Mouse (Mus musculus): ENCODE results near the gene Ubtd2. TPM values are rescaled to one million over a fixed set of nuclear protein-coding genes. Genes with fewer than 3 reads are reported as not detected.

Ubtd2 gene
- polyA plus RNA-seq, 1 experiment from 2014 or later = 46.7 TPM

DNA sequence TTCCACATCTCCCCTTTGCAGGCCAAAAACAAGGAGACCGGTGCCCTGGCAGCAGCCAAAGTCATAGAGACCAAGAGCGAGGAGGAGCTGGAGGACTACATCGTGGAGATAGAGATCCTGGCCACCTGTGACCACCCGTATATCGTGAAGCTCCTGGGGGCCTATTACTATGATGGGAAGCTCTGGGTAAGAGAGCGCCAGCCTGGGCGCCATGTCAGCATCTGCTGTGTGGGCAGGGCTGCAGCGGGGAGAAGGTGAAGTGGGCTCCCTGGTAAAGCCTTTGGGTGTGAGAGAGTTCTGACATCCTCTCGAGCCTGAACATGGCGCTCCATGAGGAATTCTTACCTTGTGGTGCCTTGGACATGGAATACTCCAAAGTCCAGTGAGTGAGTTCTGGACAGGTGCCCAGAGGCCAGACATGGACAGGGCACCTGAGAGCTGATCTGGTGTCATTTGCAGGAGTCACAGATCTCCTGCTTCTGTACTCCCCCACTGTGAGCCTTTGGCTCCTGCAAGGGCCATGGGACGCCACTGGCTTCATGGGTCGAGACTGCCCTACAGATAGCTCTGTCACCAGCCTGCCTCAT lies 100.0 kb downstream of the Ubtd2 start:
- H3K9me3 ChIP-seq = no peaks in the 10 kb centered on the region
- no peaks in the 10 kb centered on the region for H3K27me3 ChIP-seq (ENCODE audit: insufficient read depth, poor library complexity, severe bottlenecking)
- no peaks in the 10 kb centered on the region for H3K36me3 ChIP-seq
- H3K4me3 ChIP-seq = no peak overlapping the region
- WGBS = 86% methylated on average over 12 of the region's 12 CpGs
- DNase-seq (ENCODE audit: low spot score) = no peak
- no peak overlapping the region for H3K27ac ChIP-seq
- peaks cover 45% of the 10 kb centered on the region for H3K4me1 ChIP-seq

GRCm38 (mm10) chr11:32556333-32556990 lies 101.3 kb downstream of the Ubtd2 start:
- no peak for DNase-seq (ENCODE audit: low spot score)
- Histone ChIP-seq H3K9me3 (no peaks in the 10 kb centered on the region), H3K36me3 (no peaks in the 10 kb centered on the region), H3K27me3 (ENCODE audit: insufficient read depth, poor library complexity, severe bottlenecking) (no peaks in the 10 kb centered on the region), H3K4me3 (no peak overlapping the region), H3K27ac (no peak overlapping the region), H3K4me1 (peaks cover 45% of the 10 kb centered on the region)
- 78% methylated on average over 10 of the region's 10 CpGs for WGBS

GRCm38 (mm10) chr11:32558026-32558425 lies 102.9 kb downstream of the Ubtd2 start:
- Histone ChIP-seq H3K4me1 (peaks cover 35% of the 10 kb centered on the region), H3K4me3 (no peak overlapping the region), H3K27me3 (ENCODE audit: insufficient read depth, poor library complexity, severe bottlenecking) (no peaks in the 10 kb centered on the region), H3K36me3 (no peaks in the 10 kb centered on the region), H3K27ac (no peak overlapping the region), H3K9me3 (no peaks in the 10 kb centered on the region)
- DNase-seq (ENCODE audit: low spot score) = no peak
- WGBS = 95% methylated on average over 4 of the region's 4 CpGs

DNA sequence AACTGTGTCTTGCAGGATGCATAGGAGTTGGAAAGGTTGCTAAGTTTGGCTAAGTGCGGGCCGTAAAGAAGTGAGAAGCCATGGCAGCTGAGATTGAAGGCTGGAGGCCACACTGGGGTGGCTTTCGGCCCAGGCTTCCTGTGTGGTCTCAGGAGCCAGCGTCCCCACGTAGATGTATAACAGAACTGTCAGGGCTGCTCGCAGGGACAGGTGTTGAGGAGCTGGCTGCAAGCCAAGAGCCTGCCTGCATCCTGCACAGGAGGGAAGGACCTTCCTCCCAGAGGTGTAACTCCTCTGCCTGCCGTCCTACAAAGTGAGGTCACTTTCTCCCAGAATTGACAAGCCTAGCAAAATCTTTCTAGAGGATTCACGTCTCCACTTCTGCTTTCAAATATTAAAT lies 103.5 kb downstream of the Ubtd2 start:
- Histone ChIP-seq H3K4me1 (peaks cover 32% of the 10 kb centered on the region), H3K27ac (no peak overlapping the region), H3K9me3 (no peaks in the 10 kb centered on the region), H3K27me3 (ENCODE audit: insufficient read depth, poor library complexity, severe bottlenecking) (no peaks in the 10 kb centered on the region), H3K36me3 (no peaks in the 10 kb centered on the region), H3K4me3 (no peak overlapping the region)
- WGBS = 53% methylated on average over 8 of the region's 8 CpGs
- DNase-seq (ENCODE audit: low spot score) = no peak

DNA sequence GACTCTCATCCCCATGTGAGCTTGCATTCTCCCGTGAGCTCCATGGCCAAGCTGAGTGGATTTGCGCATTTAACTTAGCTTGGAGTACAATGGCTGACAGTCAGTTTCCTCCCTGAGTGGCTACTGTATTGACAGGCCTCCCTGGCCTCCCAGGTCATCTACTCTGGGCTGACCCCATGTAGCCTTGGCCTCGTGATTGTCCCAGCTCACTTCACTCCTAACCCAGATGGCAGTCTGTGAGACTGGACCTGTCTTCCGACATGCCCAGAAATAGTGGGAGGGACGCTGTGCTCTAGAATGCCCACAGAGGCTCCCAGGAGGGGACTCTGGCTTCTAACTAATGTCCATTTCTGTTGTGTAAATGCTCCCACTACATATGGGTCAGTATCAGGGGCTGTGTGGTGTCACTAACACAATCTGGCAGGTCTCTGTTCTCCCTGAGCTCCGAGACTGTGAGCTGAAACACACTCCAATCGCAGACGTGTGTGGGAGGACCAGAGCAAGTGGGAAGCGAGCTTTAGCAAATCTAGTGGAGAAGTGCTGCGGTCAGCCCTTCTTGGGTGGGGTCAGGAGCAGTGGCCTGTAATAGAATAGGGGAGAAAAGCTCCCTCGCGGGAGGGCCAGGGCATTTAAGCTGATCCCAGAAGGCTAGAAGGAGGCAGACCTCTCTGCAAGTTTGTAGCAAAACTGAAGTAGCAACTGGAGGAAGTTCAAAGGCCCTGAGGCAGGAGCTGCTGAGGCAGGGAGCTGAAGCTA lies 105.0 kb downstream of the Ubtd2 start:
- Histone ChIP-seq H3K36me3 (no peaks in the 10 kb centered on the region), H3K27me3 (ENCODE audit: insufficient read depth, poor library complexity, severe bottlenecking) (no peaks in the 10 kb centered on the region), H3K27ac (no peak overlapping the region), H3K9me3 (no peaks in the 10 kb centered on the region), H3K4me1 (peaks cover 30% of the 10 kb centered on the region), H3K4me3 (no peak overlapping the region)
- no peak for DNase-seq (ENCODE audit: low spot score)
- 86% methylated on average over 12 of the region's 12 CpGs for WGBS

GRCm38 (mm10) chr11:32561465-32562355 lies 106.5 kb downstream of the Ubtd2 start:
- Histone ChIP-seq H3K4me3 (no peak overlapping the region), H3K27me3 (ENCODE audit: insufficient read depth, poor library complexity, severe bottlenecking) (no peaks in the 10 kb centered on the region), H3K4me1 (peaks cover 29% of the 10 kb centered on the region), H3K9me3 (no peaks in the 10 kb centered on the region), H3K27ac (no peak overlapping the region), H3K36me3 (no peaks in the 10 kb centered on the region)
- WGBS = 76% methylated on average over 10 of the region's 10 CpGs
- DNase-seq (ENCODE audit: low spot score) = no peak

GRCm38 (mm10) chr11:32562706-32563105 lies 107.5 kb downstream of the Ubtd2 start:
- 48% methylated on average over 5 of the region's 5 CpGs for WGBS
- Histone ChIP-seq H3K9me3 (no peaks in the 10 kb centered on the region), H3K27ac (no peak overlapping the region), H3K36me3 (no peaks in the 10 kb centered on the region), H3K27me3 (ENCODE audit: insufficient read depth, poor library complexity, severe bottlenecking) (no peaks in the 10 kb centered on the region), H3K4me3 (no peak overlapping the region), H3K4me1 (peaks cover 31% of the 10 kb centered on the region)
- DNase-seq (ENCODE audit: low spot score) = no peak

GRCm38 (mm10) chr11:32563660-32564059 lies 108.5 kb downstream of the Ubtd2 start:
- H3K27ac ChIP-seq = no peak overlapping the region
- H3K9me3 ChIP-seq = no peaks in the 10 kb centered on the region
- no peaks in the 10 kb centered on the region for H3K36me3 ChIP-seq
- whole genome bisulfite sequencing = 53% methylated on average over 3 of the region's 3 CpGs
- no peak for DNase-seq (ENCODE audit: low spot score)
- H3K4me3 ChIP-seq = no peak overlapping the region
- no peaks in the 10 kb centered on the region for H3K27me3 ChIP-seq (ENCODE audit: insufficient read depth, poor library complexity, severe bottlenecking)
- peaks cover 33% of the 10 kb centered on the region for H3K4me1 ChIP-seq

GRCm38 (mm10) chr11:32564629-32565028 lies 109.5 kb downstream of the Ubtd2 start:
- H3K4me3 ChIP-seq = no peak overlapping the region
- peak overlapping the region; percentile 19; the same call in 1 of the 2 replicates for H3K27ac ChIP-seq
- no peak for DNase-seq (ENCODE audit: low spot score)
- 53% methylated on average over 4 of the region's 4 CpGs for WGBS
- no peaks in the 10 kb centered on the region for H3K9me3 ChIP-seq
- H3K36me3 ChIP-seq = no peaks in the 10 kb centered on the region
- peaks cover 37% of the 10 kb centered on the region for H3K4me1 ChIP-seq
- H3K27me3 ChIP-seq (ENCODE audit: insufficient read depth, poor library complexity, severe bottlenecking) = no peaks in the 10 kb centered on the region

GRCm38 (mm10) chr11:32565088-32565487 lies 109.9 kb downstream of the Ubtd2 start:
- Histone ChIP-seq H3K4me3 (no peak overlapping the region), H3K4me1 (peaks cover 37% of the 10 kb centered on the region), H3K27me3 (ENCODE audit: insufficient read depth, poor library complexity, severe bottlenecking) (no peaks in the 10 kb centered on the region), H3K27ac (peak overlapping the region; percentile 19; the same call in 1 of the 2 replicates), H3K36me3 (no peaks in the 10 kb centered on the region), H3K9me3 (no peaks in the 10 kb centered on the region)
- DNase-seq (ENCODE audit: low spot score) = no peak
- 60% methylated on average over 8 of the region's 8 CpGs for WGBS

GRCm38 (mm10) chr11:32566184-32566583 lies 111.0 kb downstream of the Ubtd2 start:
- Histone ChIP-seq H3K9me3 (no peaks in the 10 kb centered on the region), H3K27me3 (ENCODE audit: insufficient read depth, poor library complexity, severe bottlenecking) (no peaks in the 10 kb centered on the region), H3K4me1 (peaks cover 37% of the 10 kb centered on the region), H3K4me3 (no peak overlapping the region), H3K36me3 (no peaks in the 10 kb centered on the region), H3K27ac (no peak overlapping the region)
- no peak for DNase-seq (ENCODE audit: low spot score)
- WGBS = 73% methylated on average over 6 of the region's 6 CpGs
